Mouse (Mus musculus) layer of hippocampus, adult 2 months (tissue): Measurements from ENCODE around the gene Ssrp1. TPM values are rescaled to one million over a fixed set of nuclear protein-coding genes. Genes with fewer than 3 reads are reported as not detected.

Source experiments
- DNase-seq, 2 experiments: peaks; one replicate each; pipeline ENCODE4 v3.0.0; 2022; ENCODE audit warnings: low spot score in 2 of 2
- H3K27ac ChIP-seq: fragments of 200-600 bp; 2 replicates; pipeline ENCODE4 v1.8.1; 2022
- H3K4me3 ChIP-seq: fragments of 200-600 bp; 2 replicates; pipeline ENCODE4 v1.8.1; 2022; ENCODE audit warnings: mild to moderate bottlenecking
- CTCF ChIP-seq: fragments of 200-600 bp; conservative IDR thresholded peaks from 2 replicates; pipeline ENCODE4 v1.8.1; 2022; ENCODE audit warnings: antibody characterized with exemption, mild to moderate bottlenecking, moderate library complexity
- total RNA-seq, 2 experiments: library from RNA; stranded (reverse); gene quantifications; 2 replicates each; pipeline ENCODE4 v1.2.3; 2021

Gene Ssrp1
- total RNA-seq, 2 experiments from 2014 or later, result 125 to 132 TPM

DNA sequence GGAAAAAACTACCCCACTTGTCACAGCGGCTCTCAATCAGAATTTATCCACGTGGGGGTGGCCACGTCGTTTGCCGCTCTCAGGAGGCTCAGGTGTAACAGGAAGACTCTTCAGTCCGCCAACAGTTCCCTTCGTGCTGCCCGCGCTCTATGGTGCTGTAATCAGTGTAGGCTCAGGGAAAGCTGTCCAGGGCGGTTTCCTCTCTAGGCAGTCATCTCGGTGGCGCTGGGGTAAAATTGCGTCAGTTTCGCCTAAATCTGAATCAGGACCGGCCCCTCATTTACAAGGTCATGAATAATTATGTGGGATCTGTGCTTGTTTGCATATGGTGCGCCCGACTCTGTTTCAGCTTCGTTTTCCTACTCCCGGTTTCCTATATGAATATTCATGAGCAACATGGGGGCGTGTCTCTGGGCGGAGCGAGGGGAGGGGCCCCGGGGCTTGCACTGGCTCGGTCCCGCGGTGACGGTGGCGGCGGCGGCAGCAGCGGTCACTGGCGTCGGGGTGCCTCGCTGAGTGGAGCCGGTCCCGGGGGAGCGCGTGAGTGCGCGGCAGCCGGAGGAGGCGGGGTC lies 10.6 kb downstream of the Ssrp1 start, which contains the start of gene Tnks1bp1:
Gene Tnks1bp1 (plus strand): TSS at position 427 of the 572 bp plus-strand sequence.
- H3K27ac ChIP-seq, result peak within 1 kb of the TSS; percentile 94
- no peak for TF ChIP-seq CTCF
- peak; percentile 95 to 96 for DNase-seq
- peak within 1 kb of the TSS; percentile 75 for H3K4me3 ChIP-seq

- TF ChIP-seq CTCF, result no peak
- Histone ChIP-seq H3K27ac (peak overlapping the region; percentile 94), H3K4me3 (peak overlapping the region; percentile 75)
- DNase-seq, result peak; percentile 65 to 74
These were observed 11.2 kb downstream of the Ssrp1 start for GRCm38 (mm10) chr2:85048168-85048751.

DNA sequence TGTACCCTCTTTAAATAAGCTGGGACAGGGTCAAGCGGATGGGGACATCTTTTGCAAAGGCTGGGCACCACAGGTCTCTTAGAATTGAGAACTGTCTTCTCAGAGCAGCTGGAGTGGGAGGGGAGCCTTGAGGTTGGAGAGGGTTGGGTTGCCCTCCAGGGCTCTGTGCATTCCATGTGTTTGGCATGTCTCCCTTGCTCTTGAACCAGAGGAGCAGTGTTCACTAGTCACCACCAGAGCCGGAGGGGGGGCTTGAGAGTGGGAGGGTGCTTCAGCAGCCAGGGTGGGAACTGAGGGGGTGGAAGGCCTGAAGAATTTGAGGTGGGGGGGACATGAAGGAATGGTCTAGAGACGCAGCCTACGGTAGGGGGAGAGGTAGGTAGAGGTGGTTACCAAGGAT lies 12.2 kb downstream of the Ssrp1 start:
- Histone ChIP-seq H3K4me3 (peak overlapping the region; percentile 75), H3K27ac (peak overlapping the region; percentile 94)
- TF ChIP-seq CTCF, result no peak
- no peak for DNase-seq

- Histone ChIP-seq H3K4me3 (peak overlapping the region; percentile 75), H3K27ac (peak overlapping the region; percentile 94)
- DNase-seq, result peak; percentile 65 to 80
- TF ChIP-seq CTCF, result no peak
These were observed 13.1 kb downstream of the Ssrp1 start for GRCm38 (mm10) chr2:85050001-85050634.

DNA sequence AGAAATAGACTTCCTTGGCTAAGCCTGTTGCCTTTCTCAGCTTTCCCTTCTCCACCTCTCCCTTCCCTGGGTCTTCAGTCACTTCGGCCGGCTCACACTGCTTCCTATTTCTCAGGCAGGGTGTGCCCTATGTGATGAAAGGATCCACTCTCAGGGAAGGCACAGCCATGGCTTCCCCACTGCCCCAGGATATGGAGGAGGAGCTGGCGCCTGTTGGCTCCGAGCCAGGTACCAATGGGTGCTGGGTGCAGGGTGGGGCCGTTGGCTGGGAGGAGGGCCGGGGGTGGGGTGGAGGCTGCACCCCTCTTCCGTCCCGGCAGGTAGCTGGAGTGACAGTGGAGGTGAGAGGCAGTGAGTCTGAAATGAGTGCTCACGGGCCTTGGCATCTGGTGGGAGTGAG lies 13.7 kb downstream of the Ssrp1 start:
- DNase-seq, result no peak
- Histone ChIP-seq H3K27ac (peak overlapping the region; percentile 94), H3K4me3 (peak overlapping the region; percentile 75)
- no peak for TF ChIP-seq CTCF

- H3K4me3 ChIP-seq, result peak overlapping the region; percentile 27; the same call in 1 of the 2 replicates
- TF ChIP-seq CTCF, result no peak
- DNase-seq, result no peak
- peak overlapping the region; percentile 28; the same call in 1 of the 2 replicates for H3K27ac ChIP-seq
These were observed 16.3 kb downstream of the Ssrp1 start for GRCm38 (mm10) chr2:85053192-85053816.

DNA sequence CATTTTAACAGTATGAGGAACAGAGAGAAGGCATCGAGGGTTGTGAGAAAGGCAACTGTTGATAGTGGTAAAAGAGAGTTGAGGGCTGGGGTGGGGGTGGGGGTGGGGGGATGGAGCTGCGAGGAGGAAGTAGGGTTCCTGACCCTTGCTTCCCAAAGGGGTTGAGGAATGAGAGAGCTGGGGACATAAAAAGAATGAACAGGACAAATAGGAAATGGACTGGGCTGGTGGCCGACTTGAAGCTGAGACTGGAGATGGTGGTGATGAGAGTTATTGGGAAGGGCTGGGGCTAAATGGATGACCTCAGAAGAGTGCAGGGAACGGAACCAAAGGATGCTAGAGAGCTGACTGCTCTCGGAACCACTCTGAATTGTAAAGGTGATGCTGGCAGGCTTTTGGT lies 19.7 kb downstream of the Ssrp1 start:
- TF ChIP-seq CTCF, result no peak
- 0 out of 2 replicates have a peak overlapping the region, but pooled peaks have one; percentile 32 for H3K27ac ChIP-seq
- DNase-seq, result no peak
- H3K4me3 ChIP-seq, result no peak overlapping the region

GRCm38 (mm10) chr2:85059677-85060076 lies 22.6 kb downstream of the Ssrp1 start:
- Histone ChIP-seq H3K4me3 (no peak overlapping the region), H3K27ac (peak overlapping the region; percentile 75; the same call in 1 of the 2 replicates)
- DNase-seq, result no peak
- peak; percentile 59 for TF ChIP-seq CTCF

- Histone ChIP-seq H3K27ac (peak overlapping the region; percentile 75), H3K4me3 (peak overlapping the region; percentile 45)
- no peak for DNase-seq
- no peak for TF ChIP-seq CTCF
These were observed 23.6 kb downstream of the Ssrp1 start for GRCm38 (mm10) chr2:85060591-85061060.

- no peak for DNase-seq
- no peak for TF ChIP-seq CTCF
- H3K4me3 ChIP-seq, result peak overlapping the region; percentile 45
- H3K27ac ChIP-seq, result peak overlapping the region; percentile 75
These were observed 24.1 kb downstream of the Ssrp1 start for GRCm38 (mm10) chr2:85061107-85061541.

DNA sequence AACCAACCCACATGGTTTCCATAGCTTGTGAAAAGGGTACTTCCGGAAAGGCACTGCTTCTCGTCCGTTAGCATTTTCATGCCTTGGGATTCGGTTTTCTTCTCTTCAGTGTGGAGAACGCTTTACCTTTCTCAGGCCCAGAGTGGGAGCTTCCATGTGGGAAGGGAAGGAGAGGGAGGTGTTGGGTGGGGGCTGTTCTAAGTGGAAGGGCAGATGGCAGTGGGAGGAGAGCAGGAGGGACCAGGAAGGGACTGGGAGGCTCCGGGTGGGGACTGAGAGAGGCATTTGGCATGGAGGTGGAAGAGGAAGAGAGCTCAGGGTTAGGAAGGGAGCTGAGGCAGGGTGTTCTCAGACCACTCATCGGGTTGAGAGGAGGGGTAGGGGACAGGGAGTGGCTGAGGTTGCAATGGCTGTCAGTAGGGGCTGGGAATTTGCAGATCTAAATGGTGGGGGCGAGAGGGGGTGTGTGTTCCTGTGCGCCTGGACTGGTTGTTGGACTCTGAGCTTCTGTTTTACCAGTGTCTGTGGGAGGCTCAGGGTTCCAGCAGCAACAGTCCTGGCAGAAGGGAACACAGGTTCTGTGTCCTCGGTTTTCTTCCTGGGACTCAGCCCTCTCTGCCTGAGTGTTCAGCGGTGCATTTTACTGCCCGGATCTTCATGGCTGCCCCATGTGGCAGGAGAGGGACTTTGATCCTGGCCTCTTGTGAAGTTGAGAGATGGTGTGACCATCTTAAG lies 28.3 kb downstream of the Ssrp1 start:
- peak overlapping the region; percentile 73 for H3K27ac ChIP-seq
- no peak for TF ChIP-seq CTCF
- no peak overlapping the region for H3K4me3 ChIP-seq
- DNase-seq, result peak; percentile 58 to 72

DNA sequence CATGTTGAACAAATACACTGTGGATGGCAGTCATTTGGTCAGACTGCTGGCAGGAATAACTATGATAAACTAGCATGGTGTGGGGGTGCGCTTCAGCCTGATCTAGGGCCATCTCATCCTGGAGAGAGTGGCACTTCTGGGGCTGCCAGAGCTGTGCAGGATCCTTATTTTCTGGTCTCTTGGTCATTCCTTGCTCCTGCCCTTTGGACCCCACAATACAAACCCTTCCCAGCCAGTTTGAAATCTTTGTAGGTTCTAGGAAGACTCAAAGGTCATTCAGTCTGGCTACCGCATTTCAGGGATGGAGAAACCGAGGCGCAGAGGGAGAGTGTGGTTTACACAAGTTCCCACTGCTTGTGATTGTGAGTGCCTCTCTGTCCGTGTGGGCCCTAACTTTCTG lies 29.9 kb downstream of the Ssrp1 start:
- Histone ChIP-seq H3K4me3 (no peak overlapping the region), H3K27ac (peak overlapping the region; percentile 83; the same call in 1 of the 2 replicates)
- no peak for DNase-seq
- no peak for TF ChIP-seq CTCF
